Mouse (Mus musculus) ES-Bruce4 (cell line): ENCODE data around the gene Ctbp2.

Experiments used
- CTCF ChIP-seq: IDR thresholded peaks from one replicate; pipeline ENCODE4 v1.8.1; 2011; ENCODE audit warnings: low read depth, low read length
- POLR2A ChIP-seq: IDR thresholded peaks from one replicate; pipeline ENCODE4 v1.8.1; 2011; ENCODE audit warnings: low read length; ENCODE audit not compliant: insufficient read depth

GRCm38 (mm10) chr7:133108695-133109094 is 15.5 kb downstream of the Ctbp2 start:
- no peak for TF ChIP-seq CTCF
- TF ChIP-seq POLR2A, result no peak
